Mouse (Mus musculus) lung, postnatal 25 days (tissue): ENCODE data around the gene Cd5.

ENCODE experiments used
- DNase-seq: peaks from one replicate; pipeline ENCODE4 v3.0.0; 2022; ENCODE audit warnings: low spot score

The Cd5 gene

GRCm38 (mm10) chr19:10724629-10725363 lies 14.0 kb downstream of the Cd5 start:
- DNase-seq, result no peak

- no peak for DNase-seq
These were observed 15.2 kb downstream of the Cd5 start for GRCm38 (mm10) chr19:10723649-10724048.

GRCm38 (mm10) chr19:10723084-10723483 lies 15.7 kb downstream of the Cd5 start:
- no peak for DNase-seq

GRCm38 (mm10) chr19:10721064-10721463 lies 17.7 kb downstream of the Cd5 start:
- DNase-seq, result no peak

- no peak for DNase-seq
These were observed 18.3 kb downstream of the Cd5 start for GRCm38 (mm10) chr19:10720524-10720923.

GRCm38 (mm10) chr19:10719751-10720150 lies 19.1 kb downstream of the Cd5 start:
- DNase-seq, result no peak

GRCm38 (mm10) chr19:10718251-10718775 lies 20.5 kb downstream of the Cd5 start:
- no peak for DNase-seq

GRCm38 (mm10) chr19:10715476-10715875 lies 23.3 kb downstream of the Cd5 start:
- DNase-seq, result peak; percentile 44

- DNase-seq, result peak; percentile 72
These were observed 23.9 kb downstream of the Cd5 start for GRCm38 (mm10) chr19:10714682-10715475.

- no peak for DNase-seq
These were observed 24.6 kb downstream of the Cd5 start for GRCm38 (mm10) chr19:10714168-10714567.

- no peak for DNase-seq
These were observed 25.3 kb downstream of the Cd5 start for GRCm38 (mm10) chr19:10713551-10713950.

- no peak for DNase-seq
These were observed 26.2 kb downstream of the Cd5 start for GRCm38 (mm10) chr19:10712646-10713045.

GRCm38 (mm10) chr19:10712194-10712593 lies 26.6 kb downstream of the Cd5 start:
- no peak for DNase-seq

GRCm38 (mm10) chr19:10710751-10711150 lies 28.1 kb downstream of the Cd5 start:
- no peak for DNase-seq

- peak; percentile 43 for DNase-seq
These were observed 28.7 kb downstream of the Cd5 start for GRCm38 (mm10) chr19:10710088-10710511.

GRCm38 (mm10) chr19:10709360-10710087 lies 29.3 kb downstream of the Cd5 start:
- peak; percentile 88 for DNase-seq

GRCm38 (mm10) chr19:10708900-10709299 lies 29.9 kb downstream of the Cd5 start:
- DNase-seq, result no peak

- DNase-seq, result no peak
These were observed 30.9 kb downstream of the Cd5 start for GRCm38 (mm10) chr19:10707881-10708280.

- no peak for DNase-seq
These were observed 31.5 kb downstream of the Cd5 start for GRCm38 (mm10) chr19:10707087-10707875.

GRCm38 (mm10) chr19:10703470-10703869 lies 35.3 kb downstream of the Cd5 start:
- DNase-seq, result no peak

- no peak for DNase-seq
These were observed 36.7 kb downstream of the Cd5 start for GRCm38 (mm10) chr19:10702125-10702524.
